Mouse (Mus musculus) myocyte (in vitro differentiated cells): ENCODE data around the gene Slc3a2. TPM values are rescaled to one million over a fixed set of nuclear protein-coding genes. Genes with fewer than 3 reads are reported as not detected.

Source experiments
- H3K27me3 ChIP-seq: one replicate; pipeline ENCODE4 v1.6.1; 2011; ENCODE audit not compliant: control insufficient read depth, insufficient read depth, insufficient read length
- H3K36me3 ChIP-seq: one replicate; pipeline ENCODE4 v1.6.1; 2011; ENCODE audit not compliant: control insufficient read depth, insufficient read depth
- H3K4me2 ChIP-seq: one replicate; pipeline ENCODE4 v1.6.1; 2011; ENCODE audit warnings: low read depth, control low read depth
- H3K4me3 ChIP-seq: one replicate; pipeline ENCODE4 v1.5.1; 2011; ENCODE audit warnings: mild to moderate bottlenecking, control low read depth, moderate library complexity
- H3K79me2 ChIP-seq: one replicate; pipeline ENCODE4 v1.6.1; 2011; ENCODE audit not compliant: control insufficient read depth, insufficient read depth
- H3ac ChIP-seq: one replicate; pipeline ENCODE4 v1.6.1; 2011; ENCODE audit not compliant: control insufficient read depth, insufficient read length
- CEBPB ChIP-seq: IDR thresholded peaks from 2 replicates; pipeline ENCODE4 v1.6.1; 2011; ENCODE audit warnings: mild to moderate bottlenecking, moderate library complexity; ENCODE audit not compliant: poor library complexity, insufficient read depth, severe bottlenecking
- E2F4 ChIP-seq: IDR thresholded peaks from one replicate; pipeline ENCODE4 v1.6.1; 2011; ENCODE audit warnings: mild to moderate bottlenecking, control low read depth, moderate library complexity; ENCODE audit not compliant: insufficient read depth
- MAX ChIP-seq: IDR thresholded peaks from one replicate; pipeline ENCODE4 v1.6.1; 2011; ENCODE audit warnings: low read depth, mild to moderate bottlenecking, control low read depth
- MYOD1 ChIP-seq, 3 experiments: IDR thresholded peaks; one replicate each; pipeline ENCODE4 v1.6.1; 2011; ENCODE audit warnings: control low read depth in 2 of 3, low read depth in 2 of 3, mild to moderate bottlenecking in 2 of 3, moderate library complexity in 1 of 3; ENCODE audit not compliant: insufficient read length in 2 of 3, control insufficient read depth in 1 of 3
- MYOG ChIP-seq, 3 experiments: IDR thresholded peaks; one replicate each; pipeline ENCODE4 v1.6.1; 2011; ENCODE audit warnings: control low read depth in 2 of 3, low read depth in 2 of 3, mild to moderate bottlenecking in 2 of 3; ENCODE audit not compliant: insufficient read length in 2 of 3, control insufficient read depth in 1 of 3, insufficient read depth in 1 of 3
- POLR2A ChIP-seq: IDR thresholded peaks from one replicate; pipeline ENCODE4 v1.6.1; 2011; ENCODE audit warnings: low read depth, mild to moderate bottlenecking, control low read depth, moderate library complexity; ENCODE audit not compliant: insufficient read length
- POLR2AphosphoS2 ChIP-seq: IDR thresholded peaks from one replicate; pipeline ENCODE4 v1.6.1; 2011; ENCODE audit warnings: low read depth, control low read depth; ENCODE audit not compliant: insufficient read length
- REST ChIP-seq: IDR thresholded peaks from one replicate; pipeline ENCODE4 v1.6.1; 2011; ENCODE audit warnings: mild to moderate bottlenecking, control low read depth, moderate library complexity; ENCODE audit not compliant: insufficient read depth, insufficient read length
- SRF ChIP-seq: IDR thresholded peaks from one replicate; pipeline ENCODE4 v1.6.1; 2011; ENCODE audit warnings: low read depth; ENCODE audit not compliant: control insufficient read depth, insufficient read length
- TCF12 ChIP-seq: IDR thresholded peaks from one replicate; pipeline ENCODE4 v1.6.1; 2011; ENCODE audit warnings: mild to moderate bottlenecking, control low read depth; ENCODE audit not compliant: poor library complexity, insufficient read depth, severe bottlenecking
- TCF3 ChIP-seq: IDR thresholded peaks from one replicate; pipeline ENCODE4 v1.6.1; 2011; ENCODE audit warnings: low read depth, control low read depth; ENCODE audit not compliant: insufficient read length
- USF1 ChIP-seq: IDR thresholded peaks from one replicate; pipeline ENCODE4 v1.6.1; 2011; ENCODE audit warnings: low read depth, mild to moderate bottlenecking, control low read depth, moderate library complexity
- polyA plus RNA-seq: library from polyadenylated mRNA; unstranded; fragments of >200 nt; fragmentation: generic; extraction: Trizol; gene quantifications from one replicate; pipeline ENCODE4 v1.2.1, GENCODE M21; 2012; ENCODE audit warnings: missing spikeins

The Slc3a2 gene
- polyA plus RNA-seq, 1 experiment, result 806 TPM

- Histone ChIP-seq H3K27me3 (no peaks in the 10 kb centered on the region), H3K4me3 (no peak overlapping the region), H3K79me2 (no peaks in the 10 kb centered on the region), H3K36me3 (no peaks in the 10 kb centered on the region), H3ac (no peak overlapping the region), H3K4me2 (no peak overlapping the region)
- TF ChIP-seq POLR2A (no peak), E2F4 (no peak), POLR2AphosphoS2 (no peak), USF1 (no peak), MAX (no peak), TCF12 (no peak), TCF3 (no peak), MYOD1 (IDR thresholded peaks at IDR 0.05; ENCODE audit: control insufficient read depth in 1 of 3, insufficient read length in 2 of 3, low read depth in 2 of 3) (no peak), SRF (no peak), MYOG (IDR thresholded peaks at IDR 0.05; ENCODE audit: control insufficient read depth in 1 of 3, insufficient read depth in 1 of 3, insufficient read length in 2 of 3, low read depth in 2 of 3) (no peak), CEBPB (no peak), REST (no peak)
These were observed 30.4 kb downstream of the Slc3a2 start for GRCm38 (mm10) chr19:8692740-8693139.

- H3K36me3 ChIP-seq, result no peaks in the 10 kb centered on the region
- no peaks in the 10 kb centered on the region for H3K79me2 ChIP-seq
- no peaks in the 10 kb centered on the region for H3K27me3 ChIP-seq
- no peak for TF ChIP-seq USF1
- TF ChIP-seq POLR2AphosphoS2, result no peak
- TF ChIP-seq E2F4, result no peak
- TF ChIP-seq TCF12, result no peak
- no peak for TF ChIP-seq POLR2A
- TF ChIP-seq SRF, result no peak
- no peak for TF ChIP-seq MYOD1 (IDR thresholded peaks at IDR 0.05; ENCODE audit: control insufficient read depth in 1 of 3, insufficient read length in 2 of 3, low read depth in 2 of 3)
- no peak for TF ChIP-seq CEBPB
- TF ChIP-seq TCF3, result no peak
- no peak for TF ChIP-seq MAX
- TF ChIP-seq REST, result no peak
- TF ChIP-seq MYOG (IDR thresholded peaks at IDR 0.05; ENCODE audit: control insufficient read depth in 1 of 3, insufficient read depth in 1 of 3, insufficient read length in 2 of 3, low read depth in 2 of 3), result no peak
- no peak overlapping the region for H3K4me3 ChIP-seq
- H3K4me2 ChIP-seq, result no peak overlapping the region
- no peak overlapping the region for H3ac ChIP-seq
These were observed 31.2 kb downstream of the Slc3a2 start for GRCm38 (mm10) chr19:8691871-8692539.

DNA sequence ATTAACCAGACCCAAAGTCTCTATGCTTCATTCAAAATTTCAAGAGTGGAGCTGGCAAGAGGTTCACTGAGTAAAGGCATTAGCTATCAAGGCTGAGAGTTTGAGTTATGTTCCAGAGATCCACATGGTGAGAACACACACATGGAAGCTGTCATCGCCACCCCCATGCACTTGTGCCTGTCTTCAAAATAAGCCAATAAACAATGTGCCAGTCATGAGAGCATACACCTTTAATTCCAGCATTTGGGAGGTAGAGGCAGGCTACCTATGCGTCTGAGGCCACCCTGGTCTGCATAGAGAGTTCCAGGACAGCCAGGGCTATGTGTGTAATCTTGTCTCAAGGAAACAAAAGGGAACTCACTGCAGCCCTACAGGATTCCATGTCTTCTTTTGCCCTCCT lies 39.5 kb downstream of the Slc3a2 start:
- no peak overlapping the region for H3K4me2 ChIP-seq
- TF ChIP-seq MYOD1 (IDR thresholded peaks at IDR 0.05; ENCODE audit: control insufficient read depth in 1 of 3, insufficient read length in 2 of 3, low read depth in 2 of 3) (no peak), POLR2A (no peak), E2F4 (no peak)
- H3ac ChIP-seq, result no peak overlapping the region

GRCm38 (mm10) chr19:8682996-8683395 lies 40.2 kb downstream of the Slc3a2 start:
- H3K79me2 ChIP-seq, result no peaks in the 10 kb centered on the region

More for the DNA sequence above, 39.5 kb downstream of the Slc3a2 start:
- no peaks in the 10 kb centered on the region for H3K36me3 ChIP-seq
- peaks cover 16% of the 10 kb centered on the region for H3K27me3 ChIP-seq
- no peak overlapping the region for H3K4me3 ChIP-seq
- no peaks in the 10 kb centered on the region for H3K79me2 ChIP-seq

GRCm38 (mm10) chr19:8681633-8682362 lies 41.4 kb downstream of the Slc3a2 start:
- no peaks in the 10 kb centered on the region for H3K79me2 ChIP-seq
- H3K36me3 ChIP-seq, result no peaks in the 10 kb centered on the region
- peaks cover 33% of the 10 kb centered on the region for H3K27me3 ChIP-seq
- H3K4me2 ChIP-seq, result no peak overlapping the region
- H3ac ChIP-seq, result no peak overlapping the region
- no peak overlapping the region for H3K4me3 ChIP-seq
- TF ChIP-seq REST (no peak), E2F4 (no peak), POLR2A (no peak), MYOD1 (IDR thresholded peaks at IDR 0.05; ENCODE audit: control insufficient read depth in 1 of 3, insufficient read length in 2 of 3, low read depth in 2 of 3) (no peak), MAX (no peak)

More at GRCm38 (mm10) chr19:8682996-8683395, 40.2 kb downstream of the Slc3a2 start:
- no peaks in the 10 kb centered on the region for H3K36me3 ChIP-seq
- H3K4me3 ChIP-seq, result no peak overlapping the region
- TF ChIP-seq POLR2A (no peak), SRF (no peak), CEBPB (no peak), TCF12 (no peak), MYOD1 (IDR thresholded peaks at IDR 0.05; ENCODE audit: control insufficient read depth in 1 of 3, insufficient read length in 2 of 3, low read depth in 2 of 3) (no peak)
- H3K4me2 ChIP-seq, result no peak overlapping the region
- H3ac ChIP-seq, result no peak overlapping the region
- peaks cover 22% of the 10 kb centered on the region for H3K27me3 ChIP-seq
